Mouse (Mus musculus): ENCODE results near the gene Cckbr. TPM values are rescaled to one million over a fixed set of nuclear protein-coding genes. Genes with fewer than 3 reads are reported as not detected.

The Cckbr gene
- 0.46 and 0.92 TPM in 2 replicates for polyA plus RNA-seq (2016; fragmentation: Nextera tagmentation; extraction: Ambion mirVana)

GRCm38 (mm10) chr7:105425424-105426043 is at the start of gene Cckbr:
TSS of gene Cckbr (plus strand) at chr7:105425731.
- peak; percentile 79 for ATAC-seq (ENCODE audit: low FRiP score)
- H3K4me2 ChIP-seq (replicated peaks) = peak within 1 kb of the TSS; percentile 91
- WGBS = 3% methylated on average over 31 of the region's 31 CpGs
- H3K4me3 ChIP-seq = peak within 1 kb of the TSS; percentile 48
- H3K9ac ChIP-seq = peak within 1 kb of the TSS; percentile 39
- H3K27me3 ChIP-seq = peaks cover 37% of the 10 kb centered on the region
- H3K4me1 ChIP-seq = peaks cover 8% of the 10 kb centered on the region; the same call in 1 of the 2 replicates
- no peaks in the 10 kb centered on the region for H3K36me3 ChIP-seq
- no peaks in the 10 kb centered on the region for H3K9me3 ChIP-seq (replicated peaks)
- no peak within 1 kb of the TSS for H3K27ac ChIP-seq

- H3K9ac ChIP-seq = no peak overlapping the region
- ATAC-seq (ENCODE audit: low FRiP score) = no peak
- no peak overlapping the region for H3K4me2 ChIP-seq (replicated peaks)
- no peak overlapping the region for H3K27ac ChIP-seq
- no peak overlapping the region for H3K4me3 ChIP-seq
- H3K4me1 ChIP-seq = no peaks in the 10 kb centered on the region
- peaks cover 71% of the 10 kb centered on the region for H3K36me3 ChIP-seq
- H3K9me3 ChIP-seq (replicated peaks) = no peaks in the 10 kb centered on the region
- 94% methylated on average over 3 of the region's 3 CpGs for WGBS
- no peaks in the 10 kb centered on the region for H3K27me3 ChIP-seq
Observed at GRCm38 (mm10) chr7:105380329-105380728, 45.2 kb upstream of the Cckbr start.

- ATAC-seq (ENCODE audit: low FRiP score) = no peak
- Histone ChIP-seq H3K36me3 (peaks cover 67% of the 10 kb centered on the region), H3K9ac (no peak overlapping the region), H3K27ac (no peak overlapping the region), H3K4me3 (no peak overlapping the region), H3K4me1 (no peaks in the 10 kb centered on the region), H3K4me2 (replicated peaks) (no peak overlapping the region), H3K9me3 (replicated peaks) (no peaks in the 10 kb centered on the region), H3K27me3 (no peaks in the 10 kb centered on the region)
- 97% methylated on average over 2 of the region's 2 CpGs for WGBS
Observed at GRCm38 (mm10) chr7:105387696-105388095, 37.8 kb upstream of the Cckbr start.

- WGBS = 94% methylated on average over 2 of the region's 2 CpGs
- H3K4me1 ChIP-seq = no peaks in the 10 kb centered on the region
- peaks cover 43% of the 10 kb centered on the region for H3K36me3 ChIP-seq
- no peaks in the 10 kb centered on the region for H3K9me3 ChIP-seq (replicated peaks)
- H3K4me2 ChIP-seq (replicated peaks) = no peak overlapping the region
- no peaks in the 10 kb centered on the region for H3K27me3 ChIP-seq
- H3K9ac ChIP-seq = no peak overlapping the region
- H3K27ac ChIP-seq = no peak overlapping the region
- no peak overlapping the region for H3K4me3 ChIP-seq
- no peak for ATAC-seq (ENCODE audit: low FRiP score)
Observed at GRCm38 (mm10) chr7:105390236-105390635, 35.3 kb upstream of the Cckbr start.

- Histone ChIP-seq H3K9me3 (replicated peaks) (no peaks in the 10 kb centered on the region), H3K9ac (no peak overlapping the region), H3K27ac (no peak overlapping the region), H3K4me2 (replicated peaks) (no peak overlapping the region), H3K27me3 (no peaks in the 10 kb centered on the region), H3K36me3 (peaks cover 9% of the 10 kb centered on the region), H3K4me1 (peaks cover 4% of the 10 kb centered on the region; the same call in 1 of the 2 replicates), H3K4me3 (no peak overlapping the region)
- WGBS = 84% methylated on average over 1 of the region's 1 CpGs
- ATAC-seq (ENCODE audit: low FRiP score) = no peak
Observed at GRCm38 (mm10) chr7:105394606-105395005, 30.9 kb upstream of the Cckbr start.

- no peaks in the 10 kb centered on the region for H3K27me3 ChIP-seq
Observed at GRCm38 (mm10) chr7:105395131-105395820, 30.3 kb upstream of the Cckbr start.

GRCm38 (mm10) chr7:105396126-105396525 is 29.4 kb upstream of the Cckbr start:
- H3K4me1 ChIP-seq = peaks cover 6% of the 10 kb centered on the region; the same call in 1 of the 2 replicates
- no peaks in the 10 kb centered on the region for H3K9me3 ChIP-seq (replicated peaks)
- H3K27ac ChIP-seq = no peak overlapping the region
- no peaks in the 10 kb centered on the region for H3K27me3 ChIP-seq
- H3K4me3 ChIP-seq = no peak overlapping the region
- H3K36me3 ChIP-seq = peaks cover 3% of the 10 kb centered on the region; the same call in 1 of the 2 replicates
- no peak overlapping the region for H3K4me2 ChIP-seq (replicated peaks)
- no peak for ATAC-seq (ENCODE audit: low FRiP score)
- H3K9ac ChIP-seq = no peak overlapping the region

More at GRCm38 (mm10) chr7:105395131-105395820, 30.3 kb upstream of the Cckbr start:
- ATAC-seq (ENCODE audit: low FRiP score) = no peak
- Histone ChIP-seq H3K9me3 (replicated peaks) (no peaks in the 10 kb centered on the region), H3K4me2 (replicated peaks) (no peak overlapping the region), H3K36me3 (peaks cover 3% of the 10 kb centered on the region; the same call in 1 of the 2 replicates), H3K4me3 (no peak overlapping the region), H3K27ac (no peak overlapping the region), H3K4me1 (peaks cover 4% of the 10 kb centered on the region; the same call in 1 of the 2 replicates), H3K9ac (no peak overlapping the region)

- ATAC-seq (ENCODE audit: low FRiP score) = peak; percentile 65; the same call in 1 of the 2 replicates
- under 1% methylated on average over 25 of the region's 25 CpGs for WGBS
- Histone ChIP-seq H3K4me3 (peak overlapping the region; percentile 62), H3K36me3 (peaks cover 3% of the 10 kb centered on the region; the same call in 1 of the 2 replicates), H3K9me3 (replicated peaks) (no peaks in the 10 kb centered on the region), H3K27me3 (no peaks in the 10 kb centered on the region), H3K27ac (peak overlapping the region; percentile 56), H3K4me2 (replicated peaks) (peak overlapping the region; percentile 72), H3K4me1 (peaks cover 6% of the 10 kb centered on the region; the same call in 1 of the 2 replicates), H3K9ac (peak overlapping the region; percentile 82)
Observed at GRCm38 (mm10) chr7:105399058-105399934, 26.2 kb upstream of the Cckbr start.

GRCm38 (mm10) chr7:105399935-105400624 is 25.5 kb upstream of the Cckbr start, which contains the start of gene Fam160a2:
TSS of gene Fam160a2 (minus strand) at chr7:105400054.
- Histone ChIP-seq H3K4me3 (peak within 1 kb of the TSS; percentile 62), H3K27ac (peak within 1 kb of the TSS; percentile 81), H3K9ac (peak within 1 kb of the TSS; percentile 82), H3K9me3 (replicated peaks) (no peaks in the 10 kb centered on the region), H3K36me3 (0 out of 2 replicates have a peak, but pooled peaks cover 3% of the 10 kb centered on the region), H3K27me3 (no peaks in the 10 kb centered on the region), H3K4me2 (replicated peaks) (peak within 1 kb of the TSS; percentile 72), H3K4me1 (peaks cover 6% of the 10 kb centered on the region; the same call in 1 of the 2 replicates)
- 1% methylated on average over 54 of the region's 55 CpGs for WGBS
- peak; percentile 99 for ATAC-seq (ENCODE audit: low FRiP score)

- H3K4me1 ChIP-seq = 0 out of 2 replicates have a peak, but pooled peaks cover 2% of the 10 kb centered on the region
- H3K36me3 ChIP-seq = no peaks in the 10 kb centered on the region
- no peak within 1 kb of the TSS for H3K4me3 ChIP-seq
- no peak within 1 kb of the TSS for H3K9ac ChIP-seq
- H3K27ac ChIP-seq = no peak within 1 kb of the TSS
- no peak for ATAC-seq (ENCODE audit: low FRiP score)
- H3K9me3 ChIP-seq (replicated peaks) = no peaks in the 10 kb centered on the region
- no peak within 1 kb of the TSS for H3K4me2 ChIP-seq (replicated peaks)
- WGBS = 76% methylated on average over 5 of the region's 5 CpGs
- no peaks in the 10 kb centered on the region for H3K27me3 ChIP-seq
Observed at GRCm38 (mm10) chr7:105404268-105404667, 21.3 kb upstream of the Cckbr start, which contains the start of gene Cnga4. TSS of gene Cnga4 (plus strand) at chr7:105404568.

GRCm38 (mm10) chr7:105406322-105406721 is 19.2 kb upstream of the Cckbr start:
- Histone ChIP-seq H3K4me2 (replicated peaks) (no peak overlapping the region), H3K36me3 (no peaks in the 10 kb centered on the region), H3K27ac (no peak overlapping the region), H3K9ac (no peak overlapping the region), H3K9me3 (replicated peaks) (no peaks in the 10 kb centered on the region), H3K27me3 (no peaks in the 10 kb centered on the region), H3K4me1 (no peaks in the 10 kb centered on the region), H3K4me3 (no peak overlapping the region)
- WGBS = 79% methylated on average over 1 of the region's 1 CpGs
- ATAC-seq (ENCODE audit: low FRiP score) = no peak
